Comparison of ENCODE assay signal across 8 mouse cellular contexts in the genomic region with DNA sequence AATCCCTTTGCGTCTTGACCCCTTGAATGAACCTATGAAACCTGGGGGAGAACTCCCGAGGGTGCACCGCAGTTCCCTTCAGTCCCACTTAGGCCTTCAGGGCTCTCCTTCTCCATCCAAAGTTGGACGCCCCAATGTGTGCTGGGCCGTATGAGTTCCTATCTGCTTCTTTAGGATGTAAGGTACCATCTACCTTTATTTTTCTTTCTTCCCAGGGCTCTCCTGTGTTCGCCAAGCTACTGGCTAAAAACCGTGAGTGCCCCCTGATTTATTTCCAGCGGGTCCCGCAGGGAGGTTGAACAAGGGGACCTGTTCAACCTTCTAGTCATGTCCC. TPM values are rescaled to one million over a fixed set of nuclear protein-coding genes. Genes with fewer than 3 reads are reported as not detected.
DNase-seq lines count a peak whose midpoint lies in the region; ATAC-seq and TF ChIP-seq lines count a peak whose summit lies in the region.

No protein-coding gene starts in this region.

- H3K4me1 ChIP-seq in cerebellum, adult 2 months (ENCODE audit: control insufficient read depth, insufficient read depth, low read length) = peaks cover 5% of the 10 kb centered on the region; the same call in 1 of the 2 replicates
- no peaks in the 10 kb centered on the region for H3K4me1 ChIP-seq in spleen, adult 2 months (ENCODE audit: control insufficient read depth, insufficient read depth, insufficient read length)
- peaks cover 10% of the 10 kb centered on the region for H3K4me1 ChIP-seq in liver, embryonic 15.5 days (replicated peaks)

- no peak for TF ChIP-seq POLR2A in cerebellum, adult 2 months (IDR thresholded peaks at IDR 0.05; ENCODE audit: borderline replicate concordance, insufficient read depth, low read length)
- no peak for TF ChIP-seq POLR2A in spleen, adult 2 months (IDR thresholded peaks at IDR 0.05; ENCODE audit: low read depth, low read length)

- 11% methylated on average over 9 of the region's 9 CpGs for WGBS in cerebellum, adult 2 months
- 44% methylated on average over 9 of the region's 9 CpGs for WGBS in spleen, adult 2 months
- WGBS in liver, embryonic 15.5 days (ENCODE audit: insufficient replicate concordance) = 19% methylated on average over 9 of the region's 9 CpGs

- DNase-seq in cerebellum, adult 2 months = no peak
- no peak for DNase-seq in cerebellum, postnatal 4 days (ENCODE audit: low spot score in 2 of 2)
- no peak for DNase-seq in spleen, adult 2 months (ENCODE audit: low read depth in 1 of 2, low spot score in 2 of 2)
- DNase-seq in spleen, adult 18-20 months = no peak
- DNase-seq in retina, embryonic 14.5 days (ENCODE audit: low spot score) = no peak
- DNase-seq in ovary, adult 18-20 months (ENCODE audit: low spot score) = no peak

- H3K27me3 ChIP-seq in cerebellum, adult 2 months (ENCODE audit: control insufficient read depth, insufficient read depth, low read length) = no peaks in the 10 kb centered on the region
- H3K27me3 ChIP-seq in spleen, adult 2 months (ENCODE audit: control insufficient read depth, insufficient read depth, low read length) = no peaks in the 10 kb centered on the region
- H3K27me3 ChIP-seq in liver, embryonic 15.5 days = peaks cover 45% of the 10 kb centered on the region

- no peaks in the 10 kb centered on the region for H3K9me3 ChIP-seq in liver, embryonic 15.5 days (replicated peaks)

- no peak for TF ChIP-seq CTCF in cerebellum, adult 2 months (IDR thresholded peaks at IDR 0.05; ENCODE audit: borderline replicate concordance, insufficient read depth, low read depth, low read length)
- TF ChIP-seq CTCF in spleen, adult 2 months (IDR thresholded peaks at IDR 0.05; ENCODE audit: extremely low read depth, insufficient read depth, insufficient read length, insufficient replicate concordance) = no peak

- H3K36me3 ChIP-seq in spleen, adult 2 months (ENCODE audit: control insufficient read depth, insufficient read depth, low read length) = no peaks in the 10 kb centered on the region
- no peaks in the 10 kb centered on the region for H3K36me3 ChIP-seq in liver, embryonic 15.5 days (replicated peaks)

- H3K4me3 ChIP-seq in cerebellum, adult 2 months (replicated peaks; ENCODE audit: insufficient read depth, low read depth, low read length) = peak overlapping the region; percentile 97
- peak overlapping the region; percentile 38; the same call in 1 of the 2 replicates for H3K4me3 ChIP-seq in spleen, adult 2 months (ENCODE audit: extremely low read depth, insufficient read depth, insufficient read length)
- peak overlapping the region; percentile 53 for H3K4me3 ChIP-seq in liver, embryonic 15.5 days (replicated peaks)

- ATAC-seq in liver, embryonic 15.5 days (ENCODE audit: insufficient read depth) = no peak
- ATAC-seq in CD4-positive, CD25-positive, alpha-beta regulatory T cell, adult 4 months = no peak

- peak overlapping the region; percentile 74 for H3K4me2 ChIP-seq in liver, embryonic 15.5 days

- no peak overlapping the region for H3K27ac ChIP-seq in cerebellum, adult 2 months (ENCODE audit: insufficient read depth, low read length)
- no peak overlapping the region for H3K27ac ChIP-seq in spleen, adult 2 months (ENCODE audit: insufficient read depth, low read length)
- no peak overlapping the region for H3K27ac ChIP-seq in liver, embryonic 15.5 days (replicated peaks)

- no peak overlapping the region for H3K9ac ChIP-seq in liver, embryonic 15.5 days

RNA-seq across cellular contexts. Expression of a gene that starts 0.9 kb away (rescaled TPM):
- polyA plus RNA-seq in cerebellum, adult 2 months (2012; rRNA removed) = 5.8 and 7.7 TPM in 2 replicates
- 2.7 and 3.4 TPM in 2 replicates for polyA plus RNA-seq in spleen, adult 2 months (2012; rRNA removed)
- polyA plus RNA-seq in liver, embryonic 15.5 days (2015; fragmentation: Nextera tagmentation; extraction: Ambion mirVana) = 0.71 and 0.76 TPM in 2 replicates
- polyA plus RNA-seq in CD4-positive, CD25-positive, alpha-beta regulatory T cell, adult 4 months (2017; shearing (Covaris generic)) = 10 to 100 TPM in 1 of 2 experiments, 1 to 10 TPM in 1; 8.2 to 11.9 TPM

RNA-seq across cellular contexts. Expression of a gene that starts 18.4 kb away (rescaled TPM):
- polyA plus RNA-seq in cerebellum, adult 2 months (2012; rRNA removed) = 1,121 and 1,177 TPM in 2 replicates
- polyA plus RNA-seq in spleen, adult 2 months (2012; rRNA removed) = 1.6 and 1.7 TPM in 2 replicates
- polyA plus RNA-seq in liver, embryonic 15.5 days (2015; fragmentation: Nextera tagmentation; extraction: Ambion mirVana) = 0.29 and 0.31 TPM in 2 replicates
- 1 to 10 TPM; 4.3 to 7.8 TPM for polyA plus RNA-seq in CD4-positive, CD25-positive, alpha-beta regulatory T cell, adult 4 months (2017; shearing (Covaris generic))

RNA-seq across cellular contexts. Expression of a gene that starts 27.7 kb away (rescaled TPM):
- polyA plus RNA-seq in cerebellum, adult 2 months (2012; rRNA removed) = 1.1 and 2.1 TPM in 2 replicates
- polyA plus RNA-seq in spleen, adult 2 months (2012; rRNA removed) = 94.1 and 116 TPM in 2 replicates
- 2.6 and 4.2 TPM in 2 replicates for polyA plus RNA-seq in liver, embryonic 15.5 days (2015; fragmentation: Nextera tagmentation; extraction: Ambion mirVana)
- polyA plus RNA-seq in CD4-positive, CD25-positive, alpha-beta regulatory T cell, adult 4 months (2017; shearing (Covaris generic)) = 100 to 1,000 TPM; 215 to 337 TPM

RNA-seq across cellular contexts. Expression of a gene that starts 43.6 kb away (rescaled TPM):
- polyA plus RNA-seq in cerebellum, adult 2 months (2012; rRNA removed) = 11.7 and 12.5 TPM in 2 replicates
- 0.36 and 0.55 TPM in 2 replicates for polyA plus RNA-seq in spleen, adult 2 months (2012; rRNA removed)
- not detected in 2 replicates for polyA plus RNA-seq in liver, embryonic 15.5 days (2015; fragmentation: Nextera tagmentation; extraction: Ambion mirVana)
- under 1 TPM in 1 of 2 experiments, not detected in 1; 0.52 TPM for polyA plus RNA-seq in CD4-positive, CD25-positive, alpha-beta regulatory T cell, adult 4 months (2017; shearing (Covaris generic))

RNA-seq across cellular contexts. Expression of a gene that starts 46.3 kb away (rescaled TPM):
- 178 and 211 TPM in 2 replicates for polyA plus RNA-seq in cerebellum, adult 2 months (2012; rRNA removed)
- polyA plus RNA-seq in spleen, adult 2 months (2012; rRNA removed) = 10.7 and 13.1 TPM in 2 replicates
- 4.9 and 7.0 TPM in 2 replicates for polyA plus RNA-seq in liver, embryonic 15.5 days (2015; fragmentation: Nextera tagmentation; extraction: Ambion mirVana)
- polyA plus RNA-seq in CD4-positive, CD25-positive, alpha-beta regulatory T cell, adult 4 months (2017; shearing (Covaris generic)) = 1 to 10 TPM; 2.3 to 3.4 TPM

Comparison
In these comparisons a context has a peak if more than half of its experiments do, and no peak if none do; other contexts are left out.
1. H3K4me3 ChIP-seq: peak in every context shown above with its lines; median percentile 97 in cerebellum, adult 2 months; 53 in liver, embryonic 15.5 days; 38 in spleen, adult 2 months.
2. RNA of a gene that starts 18.4 kb away (polyA plus RNA-seq): 1,121 to 1,177 TPM in cerebellum, adult 2 months; 4.3 to 7.8 TPM in CD4-positive, CD25-positive, alpha-beta regulatory T cell, adult 4 months, 1.6 to 1.7 TPM in spleen, adult 2 months and 0.29 to 0.31 TPM in liver, embryonic 15.5 days; every median in the first group is over 100 times any median in the second.
3. RNA of a gene that starts 27.7 kb away (polyA plus RNA-seq): 215 to 337 TPM in CD4-positive, CD25-positive, alpha-beta regulatory T cell, adult 4 months and 94.1 to 116 TPM in spleen, adult 2 months; 2.6 to 4.2 TPM in liver, embryonic 15.5 days and 1.1 to 2.1 TPM in cerebellum, adult 2 months; every median in the first group is over 10 times any median in the second.